Mouse (Mus musculus): ENCODE measurements around the gene Mcrip1.

DNA sequence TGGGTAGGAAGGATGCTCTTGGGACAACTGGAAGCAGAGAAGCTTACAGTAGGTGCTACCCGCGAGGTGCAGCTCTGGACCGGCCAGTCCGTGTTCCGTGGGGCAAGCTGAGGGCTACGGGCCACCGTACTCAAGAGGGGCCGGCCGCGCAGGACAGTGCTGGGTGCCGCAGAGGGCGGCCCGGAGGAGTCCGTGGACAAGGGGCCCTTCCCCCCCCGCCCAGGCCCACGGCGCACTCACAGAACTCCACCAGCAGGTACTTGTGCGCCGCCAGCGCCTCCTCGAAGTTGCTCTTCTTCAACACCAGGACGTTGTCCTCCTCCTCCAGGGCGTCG lies 22.9 kb upstream of the Mcrip1 start:
- no peak for TF ChIP-seq CTCF (IDR thresholded peaks at IDR 0.05; ENCODE audit: low read depth)
- TF ChIP-seq EP300 (IDR thresholded peaks at IDR 0.05; ENCODE audit: low read depth), result no peak

Data from liver, embryonic 14.5 days (tissue).